Mouse (Mus musculus) liver, postnatal 0 days (tissue): ENCODE data around the gene Zbtb7b. TPM values are rescaled to one million over a fixed set of nuclear protein-coding genes. Genes with fewer than 3 reads are reported as not detected.

Source experiments
- ATAC-seq: fragments of 200-750 bp; cut with Nextera tagmentation; 2 replicates; pipeline ENCODE4 v1.8.0; 2017; ENCODE audit warnings: mild to moderate bottlenecking, moderate library complexity
- DNase-seq: peaks from one replicate; pipeline ENCODE4 v3.0.0-alpha.2; 2016
- H3K27ac ChIP-seq: fragments of 300-500 bp; sonication (generic); 2 replicates; pipeline ENCODE4 v1.5.1; 2014; ENCODE audit warnings: antibody characterized with exemption, moderate library complexity, mild to moderate bottlenecking, low read depth
- H3K27me3 ChIP-seq: fragments of 300-500 bp; sonication (generic); 2 replicates; pipeline ENCODE4 v1.6.1; 2014; ENCODE audit warnings: low read length, control low read depth, mixed read lengths; ENCODE audit not compliant: insufficient read depth
- H3K36me3 ChIP-seq: fragments of 300-500 bp; sonication (generic); replicated peaks from 2 replicates; pipeline ENCODE4 v1.6.1; 2014; ENCODE audit warnings: mild to moderate bottlenecking, control low read depth, low read length, moderate library complexity, mixed read lengths; ENCODE audit not compliant: insufficient read depth
- H3K4me1 ChIP-seq: fragments of 300-500 bp; sonication (generic); 2 replicates; pipeline ENCODE4 v1.6.1; 2014; ENCODE audit warnings: antibody characterized with exemption, mild to moderate bottlenecking, control low read depth; ENCODE audit not compliant: insufficient read depth
- H3K4me2 ChIP-seq: fragments of 300-500 bp; sonication (generic); 2 replicates; pipeline ENCODE4 v1.6.1; 2014; ENCODE audit warnings: low read depth, mild to moderate bottlenecking, low read length, moderate library complexity, mixed read lengths
- H3K4me3 ChIP-seq: fragments of 300-500 bp; sonication (generic); 2 replicates; pipeline ENCODE4 v1.5.1; 2014; ENCODE audit warnings: low read depth, low read length
- H3K9ac ChIP-seq: fragments of 300-500 bp; sonication (generic); replicated peaks from 2 replicates; pipeline ENCODE4 v1.6.1; 2014; ENCODE audit warnings: mild to moderate bottlenecking, moderate library complexity
- H3K9me3 ChIP-seq: fragments of 300-500 bp; sonication (generic); 2 replicates; pipeline ENCODE4 v1.6.1; 2016; ENCODE audit warnings: mild to moderate bottlenecking, control low read depth, low read length, mixed read lengths
- CTCF ChIP-seq: sonication (generic); IDR thresholded peaks from 2 replicates; pipeline ENCODE4 v1.5.1; 2016; ENCODE audit warnings: antibody characterized with exemption, low read depth
- EP300 ChIP-seq: IDR thresholded peaks from 2 replicates; pipeline ENCODE4 v1.6.1; 2016; ENCODE audit warnings: antibody characterized with exemption, low read depth, mild to moderate bottlenecking
- WGBS: fragments of 180-500 bp; shearing (Covaris S2); extraction: QIAGEN DNeasy Blood & Tissue Kit; methylation state at CpG from one replicate; pipeline ENCODE4 v1.1.7; 2014; ENCODE audit not compliant: insufficient replicate concordance; 5-methylcytosine and 5-hydroxymethylcytosine counted together
- polyA plus RNA-seq: library from polyadenylated mRNA; unstranded; fragments of >200 nt; fragmentation: Nextera tagmentation; extraction: Ambion mirVana; gene quantifications from 2 replicates; pipeline ENCODE4 v1.2.1, GENCODE M21; 2015

The Zbtb7b gene
- polyA plus RNA-seq, 1 experiment from 2014 or later: 4.1 TPM

DNA sequence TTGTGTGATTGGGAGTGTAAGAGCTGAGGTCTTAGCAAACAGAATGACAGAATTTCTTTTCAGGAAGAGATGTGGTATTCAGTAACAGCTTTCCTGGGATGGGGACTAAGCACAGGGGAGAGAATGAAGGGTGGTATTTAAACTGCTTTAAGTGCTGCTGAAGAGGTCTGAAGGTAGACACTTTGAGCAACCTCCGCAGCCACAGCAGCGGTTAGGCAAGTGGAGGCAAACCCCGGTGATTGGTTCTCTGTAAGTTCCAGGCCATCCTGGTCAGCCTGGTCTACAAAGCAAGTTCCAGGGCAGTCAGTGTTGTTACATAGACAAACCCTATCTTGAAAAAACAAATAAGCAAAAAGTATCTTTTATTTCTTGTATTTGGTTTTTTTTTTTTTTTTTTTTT lies 25.4 kb upstream of the Zbtb7b start:
- peak overlapping the region; percentile 96 for H3K4me2 ChIP-seq
- H3K9ac ChIP-seq: peak overlapping the region; percentile 73
- WGBS: 27% methylated on average over 3 of the region's 3 CpGs
- no peak for ATAC-seq
- H3K36me3 ChIP-seq: peaks cover 30% of the 10 kb centered on the region
- H3K9me3 ChIP-seq: no peaks in the 10 kb centered on the region
- H3K27ac ChIP-seq: peak overlapping the region; percentile 97
- no peak for DNase-seq
- no peaks in the 10 kb centered on the region for H3K27me3 ChIP-seq
- TF ChIP-seq EP300 (no peak), CTCF (no peak)
- H3K4me3 ChIP-seq: peak overlapping the region; percentile 67
- H3K4me1 ChIP-seq: peaks cover 58% of the 10 kb centered on the region

DNA sequence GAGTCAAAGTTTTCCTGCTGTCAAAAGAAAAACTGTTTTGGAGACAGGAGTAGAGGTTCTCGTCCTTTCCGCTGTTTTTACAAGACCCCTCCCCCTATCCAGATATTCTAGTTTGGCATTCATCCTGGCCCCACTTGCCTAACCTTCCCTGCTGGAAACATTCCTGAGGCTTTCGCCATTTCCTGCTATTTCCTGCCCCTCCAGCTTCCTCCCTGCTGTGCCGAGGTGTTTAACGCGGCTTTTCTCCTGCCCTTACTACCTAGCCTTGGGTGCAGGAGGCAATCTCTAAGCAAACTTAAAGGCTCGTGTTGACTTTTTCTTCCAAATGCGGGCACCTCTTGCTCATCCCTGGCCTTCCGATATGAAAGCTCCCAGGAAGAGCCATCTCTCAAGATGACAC lies 25.0 kb upstream of the Zbtb7b start:
- peak overlapping the region; percentile 97 for H3K27ac ChIP-seq
- DNase-seq (peak; percentile 56), ATAC-seq (no peak)
- peaks cover 54% of the 10 kb centered on the region for H3K4me1 ChIP-seq
- H3K4me2 ChIP-seq: peak overlapping the region; percentile 96
- H3K9ac ChIP-seq: peak overlapping the region; percentile 73
- peaks cover 30% of the 10 kb centered on the region for H3K36me3 ChIP-seq
- no peak for TF ChIP-seq EP300
- no peak for TF ChIP-seq CTCF
- H3K4me3 ChIP-seq: peak overlapping the region; percentile 67
- no peaks in the 10 kb centered on the region for H3K9me3 ChIP-seq
- H3K27me3 ChIP-seq: no peaks in the 10 kb centered on the region
- WGBS: 6% methylated on average over 9 of the region's 9 CpGs

DNA sequence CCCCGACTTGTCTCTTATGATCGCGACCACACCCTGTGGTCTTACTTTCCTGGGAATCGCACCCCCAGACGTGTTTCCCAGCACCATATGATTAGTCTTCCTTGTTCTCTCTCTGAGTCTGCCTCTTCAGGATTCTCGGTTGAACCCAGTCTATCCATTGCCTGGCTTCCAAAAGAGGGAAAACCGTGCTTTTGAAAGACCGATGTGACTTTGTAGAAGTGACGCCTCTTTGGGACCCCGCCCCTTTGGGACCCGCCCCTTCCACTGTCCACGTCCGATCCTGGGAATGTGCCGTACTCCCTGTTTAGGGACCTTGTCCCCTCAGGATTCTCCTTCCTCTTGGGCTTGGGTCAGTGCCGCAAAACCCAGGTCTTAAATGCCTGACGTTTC lies 24.3 kb upstream of the Zbtb7b start:
- H3K4me3 ChIP-seq: peak overlapping the region; percentile 67
- 0% methylated on average over 16 of the region's 16 CpGs for WGBS
- ATAC-seq (peak; percentile 44), DNase-seq (peak; percentile 88)
- H3K27ac ChIP-seq: peak overlapping the region; percentile 97
- H3K27me3 ChIP-seq: no peaks in the 10 kb centered on the region
- H3K4me2 ChIP-seq: peak overlapping the region; percentile 96
- peaks cover 32% of the 10 kb centered on the region for H3K36me3 ChIP-seq
- TF ChIP-seq EP300 (no peak), CTCF (no peak)
- H3K9me3 ChIP-seq: no peaks in the 10 kb centered on the region
- H3K9ac ChIP-seq: peak overlapping the region; percentile 73
- peaks cover 47% of the 10 kb centered on the region for H3K4me1 ChIP-seq

DNA sequence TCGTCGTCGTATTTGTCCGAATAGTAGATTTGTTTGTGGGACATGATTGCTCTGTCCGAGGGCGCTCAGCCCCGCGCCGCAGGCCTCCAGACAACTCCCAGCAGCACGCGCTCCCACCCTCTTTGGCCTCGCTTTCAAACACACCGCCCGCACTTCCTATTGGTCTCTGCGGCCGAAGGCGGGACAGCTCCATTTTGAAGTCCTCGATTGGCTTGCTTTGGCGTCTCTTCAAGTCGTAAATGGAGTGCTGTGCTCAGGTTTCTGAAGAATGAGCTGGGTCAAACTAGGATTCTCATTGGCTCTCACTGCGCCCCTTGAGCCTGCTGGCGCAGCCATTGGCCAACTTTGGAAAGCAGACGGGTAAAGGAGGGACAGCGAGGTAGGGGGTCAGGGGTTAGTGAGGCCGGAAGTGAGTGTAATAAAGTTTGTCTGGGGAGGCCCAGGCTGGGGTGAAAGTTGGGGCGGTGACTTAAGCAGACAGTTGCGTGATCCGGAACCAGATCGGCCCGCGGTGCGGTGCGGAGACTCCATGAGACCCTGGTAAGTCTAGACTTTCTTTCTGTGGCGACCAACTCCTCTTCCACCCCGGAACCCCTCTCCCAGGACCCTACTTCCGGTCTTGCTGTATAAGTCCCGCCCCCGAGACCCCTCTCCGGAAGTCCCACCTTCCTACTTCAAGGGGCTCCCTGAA lies 23.7 kb upstream of the Zbtb7b start, which contains the start of the genes Cks1b and Shc1:
Gene Cks1b, minus strand, starts transcription at position 214 of the 691 bp plus-strand sequence.
Gene Shc1, plus strand, starts transcription at position 274 of the 691 bp plus-strand sequence.
- peak within 1 kb of the TSS; percentile 97 for H3K27ac ChIP-seq
- no peaks in the 10 kb centered on the region for H3K9me3 ChIP-seq
- H3K4me1 ChIP-seq: peaks cover 43% of the 10 kb centered on the region
- peak; percentile 94 for DNase-seq
- no peaks in the 10 kb centered on the region for H3K27me3 ChIP-seq
- H3K4me2 ChIP-seq: peak within 1 kb of the TSS; percentile 96
- peak within 1 kb of the TSS; percentile 67 for H3K4me3 ChIP-seq
- peak; percentile 93 for ATAC-seq
- H3K9ac ChIP-seq: peak within 1 kb of the TSS; percentile 73
- TF ChIP-seq EP300 (no peak), CTCF (no peak)
- peaks cover 29% of the 10 kb centered on the region for H3K36me3 ChIP-seq
- under 1% methylated on average over 39 of the region's 39 CpGs for WGBS

DNA sequence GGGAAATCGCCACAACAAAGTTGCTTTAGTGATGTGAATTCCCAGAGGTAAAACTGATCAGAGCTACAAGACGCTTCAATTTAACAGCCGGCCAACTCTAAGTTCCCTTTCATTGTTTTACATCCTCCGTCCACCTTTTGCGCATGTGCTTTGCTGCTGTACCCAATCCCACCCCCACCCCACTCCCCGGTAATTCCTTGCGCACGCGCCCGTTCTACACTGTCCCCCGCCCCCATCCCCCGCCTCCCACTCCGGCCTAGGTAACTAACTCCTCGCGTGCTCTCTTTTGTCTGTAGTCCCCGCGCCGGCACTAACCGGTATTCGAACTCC lies 23.2 kb upstream of the Zbtb7b start:
- no peak for TF ChIP-seq CTCF
- 0 out of 2 replicates have a peak, but pooled peaks have one; percentile 3 for TF ChIP-seq EP300
- Histone ChIP-seq H3K36me3 (peaks cover 27% of the 10 kb centered on the region), H3K9me3 (no peaks in the 10 kb centered on the region), H3K4me3 (peak overlapping the region; percentile 67), H3K4me1 (peaks cover 39% of the 10 kb centered on the region), H3K27ac (peak overlapping the region; percentile 97), H3K27me3 (no peaks in the 10 kb centered on the region), H3K4me2 (peak overlapping the region; percentile 96), H3K9ac (peak overlapping the region; percentile 73)
- ATAC-seq (peak; percentile 11), DNase-seq (no peak)
- WGBS: under 1% methylated on average over 20 of the region's 20 CpGs

DNA sequence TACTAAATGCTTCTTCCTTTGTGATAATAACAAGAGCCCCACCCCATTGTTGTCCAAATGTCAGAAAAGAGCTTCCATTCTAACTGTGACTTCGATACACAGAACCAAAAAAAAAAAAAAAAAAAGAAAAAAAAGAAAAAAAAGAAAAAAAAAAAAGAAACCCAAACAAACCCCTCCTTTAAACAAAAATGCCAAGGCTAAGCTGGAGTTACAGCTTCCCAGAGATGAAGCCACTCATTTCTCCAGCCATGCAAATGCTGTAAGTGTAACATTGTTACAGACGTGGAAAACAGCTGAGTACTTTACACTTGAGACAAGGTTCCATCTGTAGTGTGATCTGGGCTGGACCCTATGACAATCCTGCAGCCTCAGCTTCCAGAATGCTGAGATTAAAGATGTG lies 22.6 kb upstream of the Zbtb7b start:
- peak overlapping the region; percentile 96 for H3K4me2 ChIP-seq
- no peaks in the 10 kb centered on the region for H3K9me3 ChIP-seq
- peak overlapping the region; percentile 97; the same call in 1 of the 2 replicates for H3K27ac ChIP-seq
- H3K36me3 ChIP-seq: peaks cover 27% of the 10 kb centered on the region
- ATAC-seq (no peak), DNase-seq (no peak)
- peaks cover 35% of the 10 kb centered on the region for H3K4me1 ChIP-seq
- WGBS: 16% methylated on average over 2 of the region's 2 CpGs
- peak overlapping the region; percentile 73 for H3K9ac ChIP-seq
- TF ChIP-seq CTCF: no peak
- no peak for TF ChIP-seq EP300
- H3K4me3 ChIP-seq: peak overlapping the region; percentile 67
- H3K27me3 ChIP-seq: no peaks in the 10 kb centered on the region
